Mouse (Mus musculus) kidney, adult 2 months (tissue): Measurements from ENCODE around the gene Map6. TPM values are rescaled to one million over a fixed set of nuclear protein-coding genes. Genes with fewer than 3 reads are reported as not detected.

Experiments used
- DNase-seq: peaks from one replicate; pipeline ENCODE4 v3.0.0; 2021
- H3K27ac ChIP-seq: fragments of 200-500 bp; 2 replicates; pipeline ENCODE4 v1.5.1; 2012; ENCODE audit warnings: low read depth, low read length, control low read depth, inconsistent platforms; ENCODE audit not compliant: insufficient read depth
- H3K27me3 ChIP-seq: fragments of 200-500 bp; replicated peaks from 2 replicates; pipeline ENCODE4 v1.6.1; 2012; ENCODE audit warnings: mild to moderate bottlenecking, moderate library complexity, low read length, inconsistent platforms; ENCODE audit not compliant: control insufficient read depth, insufficient read depth
- H3K36me3 ChIP-seq: fragments of 200-500 bp; 2 replicates; pipeline ENCODE4 v1.6.1; 2012; ENCODE audit warnings: mild to moderate bottlenecking, moderate library complexity, low read length, inconsistent platforms; ENCODE audit not compliant: control insufficient read depth, insufficient read depth
- H3K4me1 ChIP-seq: fragments of 200-500 bp; 2 replicates; pipeline ENCODE4 v1.6.1; 2011; ENCODE audit warnings: low read length; ENCODE audit not compliant: control insufficient read depth, insufficient read depth
- H3K4me3 ChIP-seq: fragments of 200-500 bp; 2 replicates; pipeline ENCODE4 v1.5.1; 2011; ENCODE audit warnings: mild to moderate bottlenecking, low read depth, low read length, control low read depth; ENCODE audit not compliant: insufficient read depth
- CTCF ChIP-seq: fragments of 200-500 bp; conservative IDR thresholded peaks from 2 replicates; pipeline ENCODE4 v1.5.1; 2011; ENCODE audit warnings: low read depth, mild to moderate bottlenecking, control low read depth, low read length, moderate library complexity, mixed read lengths; ENCODE audit not compliant: insufficient read depth, insufficient read length
- POLR2A ChIP-seq: fragments of 200-500 bp; IDR thresholded peaks from one replicate; pipeline ENCODE4 v1.6.1; 2011; ENCODE audit warnings: low read depth, low read length, control low read depth
- WGBS: fragments of 180-500 bp; shearing (Covaris S2); methylation state at CpG from one replicate; pipeline ENCODE4 v1.1.7; 2018; 5-methylcytosine and 5-hydroxymethylcytosine counted together
- polyA plus RNA-seq: library from polyadenylated mRNA; depleted of rRNA; stranded (reverse); fragments of >200 nt; gene quantifications from 2 replicates; pipeline ENCODE4 v1.2.3, GENCODE M21; 2012

Gene Map6
- polyA plus RNA-seq, 1 experiment = 1.8 TPM

GRCm38 (mm10) chr7:99324810-99325209 lies 57.6 kb downstream of the Map6 start:
- H3K27me3 ChIP-seq = no peaks in the 10 kb centered on the region
- no peaks in the 10 kb centered on the region for H3K36me3 ChIP-seq
- H3K27ac ChIP-seq = no peak overlapping the region
- no peaks in the 10 kb centered on the region for H3K4me1 ChIP-seq
- H3K4me3 ChIP-seq = no peak overlapping the region
- 31% methylated on average over 10 of the region's 10 CpGs for WGBS
- DNase-seq = no peak
- TF ChIP-seq POLR2A (no peak), CTCF (no peak)

- H3K27ac ChIP-seq = no peak overlapping the region
- no peak overlapping the region for H3K4me3 ChIP-seq
- no peaks in the 10 kb centered on the region for H3K27me3 ChIP-seq
- 82% methylated on average over 6 of the region's 6 CpGs for WGBS
- no peaks in the 10 kb centered on the region for H3K36me3 ChIP-seq
- DNase-seq = no peak
- TF ChIP-seq CTCF (no peak), POLR2A (no peak)
- H3K4me1 ChIP-seq = no peaks in the 10 kb centered on the region
Observed at GRCm38 (mm10) chr7:99326128-99326527, 58.9 kb downstream of the Map6 start.

- no peak overlapping the region for H3K27ac ChIP-seq
- H3K27me3 ChIP-seq = no peaks in the 10 kb centered on the region
- H3K4me3 ChIP-seq = no peak overlapping the region
- TF ChIP-seq POLR2A = no peak
- TF ChIP-seq CTCF = no peak
- H3K36me3 ChIP-seq = no peaks in the 10 kb centered on the region
- no peak for DNase-seq
- WGBS = 66% methylated on average over 4 of the region's 4 CpGs
- no peaks in the 10 kb centered on the region for H3K4me1 ChIP-seq
Observed at GRCm38 (mm10) chr7:99328847-99329246, 61.6 kb downstream of the Map6 start.

- no peaks in the 10 kb centered on the region for H3K4me1 ChIP-seq
- 87% methylated on average over 5 of the region's 5 CpGs for WGBS
- no peak overlapping the region for H3K27ac ChIP-seq
- DNase-seq = no peak
- no peak overlapping the region for H3K4me3 ChIP-seq
- no peaks in the 10 kb centered on the region for H3K36me3 ChIP-seq
- H3K27me3 ChIP-seq = no peaks in the 10 kb centered on the region
- no peak for TF ChIP-seq POLR2A
Observed at GRCm38 (mm10) chr7:99330012-99330411, 62.8 kb downstream of the Map6 start.

GRCm38 (mm10) chr7:99332774-99333480 lies 65.7 kb downstream of the Map6 start:
- Histone ChIP-seq H3K27ac (no peak overlapping the region), H3K36me3 (no peaks in the 10 kb centered on the region), H3K27me3 (no peaks in the 10 kb centered on the region), H3K4me1 (no peaks in the 10 kb centered on the region), H3K4me3 (no peak overlapping the region)
- peak; percentile 86 for DNase-seq
- WGBS = 45% methylated on average over 12 of the region's 12 CpGs
- no peak for TF ChIP-seq POLR2A
- peak; percentile 93 for TF ChIP-seq CTCF

- Histone ChIP-seq H3K27me3 (no peaks in the 10 kb centered on the region), H3K36me3 (peaks cover 2% of the 10 kb centered on the region; the same call in 1 of the 2 replicates), H3K4me3 (no peak overlapping the region), H3K27ac (no peak overlapping the region), H3K4me1 (no peaks in the 10 kb centered on the region)
- WGBS = 85% methylated on average over 8 of the region's 8 CpGs
- TF ChIP-seq CTCF (no peak), POLR2A (no peak)
- DNase-seq = no peak
Observed at GRCm38 (mm10) chr7:99340736-99341135, 73.5 kb downstream of the Map6 start.

- H3K27ac ChIP-seq = no peak overlapping the region
- no peak for DNase-seq
- 76% methylated on average over 4 of the region's 4 CpGs for WGBS
- TF ChIP-seq CTCF = no peak
- H3K27me3 ChIP-seq = no peaks in the 10 kb centered on the region
- H3K4me1 ChIP-seq = no peaks in the 10 kb centered on the region
- no peak overlapping the region for H3K4me3 ChIP-seq
- H3K36me3 ChIP-seq = peaks cover 4% of the 10 kb centered on the region
Observed at GRCm38 (mm10) chr7:99343577-99343976, 76.3 kb downstream of the Map6 start.
